Mouse (Mus musculus): ENCODE data around the gene Plod3. TPM values are rescaled to one million over a fixed set of nuclear protein-coding genes. Genes with fewer than 3 reads are reported as not detected.
A peak's percentile ranks its signal among the peaks of the same experiment; 100 is the strongest.
"Not testable (repeated sequence)": the region's sequence is repeated elsewhere in the genome, so short reads cannot be mapped to it uniquely, and the experiment has no call there.

Plod3 gene
- polyA plus RNA-seq (2012; rRNA removed), result 44.0 and 46.9 TPM in 2 replicates

DNA sequence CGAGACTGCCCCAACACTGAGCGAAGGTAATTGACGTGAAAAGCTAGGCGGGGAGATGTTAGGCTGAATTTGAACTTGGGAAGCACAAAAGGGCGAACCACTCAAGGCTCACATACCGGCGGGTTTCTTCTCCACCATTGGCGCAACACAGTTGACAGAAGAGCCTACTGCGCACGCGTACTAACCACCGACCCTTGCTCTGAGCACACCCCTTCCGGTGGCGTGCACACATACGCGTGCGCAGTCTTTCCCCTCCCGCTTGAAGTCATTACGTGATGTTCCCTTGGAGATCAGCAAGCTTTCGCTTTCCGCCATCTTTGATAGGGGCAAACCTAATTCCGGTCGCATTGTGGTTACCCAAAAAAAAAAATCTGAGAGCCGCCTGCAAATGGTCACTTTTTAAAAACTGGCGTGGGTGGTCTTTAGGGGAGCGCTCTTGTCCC is at the start of gene Plod3:
Gene Plod3 (plus strand): TSS at position 325 of the 443 bp plus-strand sequence.
- TF ChIP-seq CTCF (conservative IDR thresholded peaks at IDR 0.05; ENCODE audit: insufficient read depth, insufficient read length, low read depth, low read length) (no peak), POLR2A (IDR thresholded peaks at IDR 0.05; ENCODE audit: low read depth, low read length) (no peak)
- no peaks in the 10 kb centered on the region for H3K27me3 ChIP-seq (replicated peaks; ENCODE audit: control insufficient read depth, insufficient read depth, low read length)
- no peaks in the 10 kb centered on the region for H3K36me3 ChIP-seq (ENCODE audit: control insufficient read depth, insufficient read depth, low read length)
- peak within 1 kb of the TSS; percentile 21 for H3K27ac ChIP-seq (ENCODE audit: insufficient read depth, low read depth, low read length)
- WGBS, result under 1% methylated on average over 26 of the region's 26 CpGs
- peak; percentile 99 for DNase-seq
- peak within 1 kb of the TSS; percentile 88 for H3K4me3 ChIP-seq (ENCODE audit: insufficient read depth, low read depth, low read length)
- H3K4me1 ChIP-seq (ENCODE audit: control insufficient read depth, insufficient read depth, low read length), result peaks cover 4% of the 10 kb centered on the region; the same call in 1 of the 2 replicates

DNA sequence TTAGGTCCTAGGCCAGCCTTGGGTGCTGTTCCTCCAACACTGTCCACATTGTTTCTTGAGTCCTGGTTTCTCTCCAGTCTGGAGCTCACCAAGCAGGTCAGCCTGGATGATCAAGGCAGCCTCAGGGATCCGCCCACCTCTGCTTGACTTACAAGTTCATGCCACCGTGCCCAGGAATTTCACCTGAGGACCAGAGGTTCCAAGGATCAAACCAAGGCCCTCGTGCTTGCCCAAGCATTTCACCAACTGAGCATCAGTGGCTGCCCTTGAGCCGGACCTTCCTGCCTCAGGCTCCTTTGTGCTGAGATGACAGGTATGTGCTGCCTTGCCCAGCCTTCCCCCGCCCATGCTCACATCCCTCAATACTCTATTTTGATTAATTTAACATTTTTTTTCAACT is 49.2 kb upstream of the Plod3 start:
- peak; percentile 92 for DNase-seq
- TF ChIP-seq CTCF (conservative IDR thresholded peaks at IDR 0.05; ENCODE audit: insufficient read depth, insufficient read length, low read depth, low read length) (no peak), POLR2A (IDR thresholded peaks at IDR 0.05; ENCODE audit: low read depth, low read length) (no peak)
- 61% methylated on average over 5 of the region's 5 CpGs for WGBS

DNA sequence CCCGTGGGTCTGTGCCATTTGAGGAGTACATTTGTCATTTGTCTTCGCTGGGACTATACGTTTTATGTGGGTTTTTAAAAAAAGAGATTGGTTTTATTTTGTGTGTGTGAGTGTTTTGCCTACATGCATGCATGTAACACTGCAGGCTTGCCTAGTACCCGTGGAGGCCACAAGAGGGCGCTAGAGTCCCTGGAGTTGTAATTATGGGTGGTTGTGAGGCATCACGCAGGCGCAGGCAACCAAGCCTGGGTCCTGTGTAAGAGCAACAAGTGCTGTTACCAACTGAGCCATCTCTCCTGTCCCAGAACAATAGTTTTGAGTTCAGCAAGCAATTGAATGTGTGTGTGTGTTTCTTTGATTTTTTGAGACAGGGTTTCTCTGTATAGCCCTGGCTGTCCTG is 47.5 kb upstream of the Plod3 start:
- H3K27ac ChIP-seq (ENCODE audit: insufficient read depth, low read depth, low read length), result no peak overlapping the region
- TF ChIP-seq CTCF (conservative IDR thresholded peaks at IDR 0.05; ENCODE audit: insufficient read depth, insufficient read length, low read depth, low read length) (peak; percentile 50), POLR2A (IDR thresholded peaks at IDR 0.05; ENCODE audit: low read depth, low read length) (no peak)
- WGBS, result 73% methylated on average over 7 of the region's 7 CpGs
- no peak for DNase-seq
- H3K4me1 ChIP-seq (ENCODE audit: control insufficient read depth, insufficient read depth, low read length), result no peaks in the 10 kb centered on the region
- H3K27me3 ChIP-seq (replicated peaks; ENCODE audit: control insufficient read depth, insufficient read depth, low read length), result no peaks in the 10 kb centered on the region
- H3K36me3 ChIP-seq (ENCODE audit: control insufficient read depth, insufficient read depth, low read length), result no peaks in the 10 kb centered on the region
- H3K4me3 ChIP-seq (ENCODE audit: insufficient read depth, low read depth, low read length), result no peak overlapping the region

More for the DNA sequence above, 49.2 kb upstream of the Plod3 start:
- H3K27ac ChIP-seq (ENCODE audit: insufficient read depth, low read depth, low read length), result no peak overlapping the region
- H3K36me3 ChIP-seq (ENCODE audit: control insufficient read depth, insufficient read depth, low read length), result no peaks in the 10 kb centered on the region
- H3K4me3 ChIP-seq (ENCODE audit: insufficient read depth, low read depth, low read length), result no peak overlapping the region
- no peaks in the 10 kb centered on the region for H3K27me3 ChIP-seq (replicated peaks; ENCODE audit: control insufficient read depth, insufficient read depth, low read length)
- no peaks in the 10 kb centered on the region for H3K4me1 ChIP-seq (ENCODE audit: control insufficient read depth, insufficient read depth, low read length)

DNA sequence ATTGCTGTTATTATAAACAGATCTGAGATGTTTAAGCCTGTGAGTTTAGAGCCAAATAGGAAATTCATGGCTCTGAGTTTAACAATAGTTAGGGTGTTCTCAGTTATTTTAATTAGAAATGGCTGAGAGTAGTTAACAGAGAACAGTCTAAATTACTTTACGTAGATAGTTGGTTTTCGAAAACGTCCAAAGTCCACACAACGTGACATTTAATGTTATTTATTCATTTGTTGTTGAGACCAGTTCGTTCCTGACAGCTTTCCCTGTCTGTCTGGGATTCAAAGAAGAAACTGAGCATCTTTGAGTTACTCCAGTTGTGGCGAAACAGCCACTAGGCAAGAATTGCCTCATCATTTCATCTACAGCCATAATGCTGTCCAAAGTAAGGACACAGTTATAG is 46.8 kb upstream of the Plod3 start:
- H3K27me3 ChIP-seq (replicated peaks; ENCODE audit: control insufficient read depth, insufficient read depth, low read length); H3K36me3 ChIP-seq (ENCODE audit: control insufficient read depth, insufficient read depth, low read length); H3K4me3 ChIP-seq (ENCODE audit: insufficient read depth, low read depth, low read length); H3K4me1 ChIP-seq (ENCODE audit: control insufficient read depth, insufficient read depth, low read length); H3K27ac ChIP-seq (ENCODE audit: insufficient read depth, low read depth, low read length): not testable (repeated sequence)
- DNase-seq, result peak; percentile 61
- 65% methylated on average over 6 of the region's 6 CpGs for WGBS

DNA sequence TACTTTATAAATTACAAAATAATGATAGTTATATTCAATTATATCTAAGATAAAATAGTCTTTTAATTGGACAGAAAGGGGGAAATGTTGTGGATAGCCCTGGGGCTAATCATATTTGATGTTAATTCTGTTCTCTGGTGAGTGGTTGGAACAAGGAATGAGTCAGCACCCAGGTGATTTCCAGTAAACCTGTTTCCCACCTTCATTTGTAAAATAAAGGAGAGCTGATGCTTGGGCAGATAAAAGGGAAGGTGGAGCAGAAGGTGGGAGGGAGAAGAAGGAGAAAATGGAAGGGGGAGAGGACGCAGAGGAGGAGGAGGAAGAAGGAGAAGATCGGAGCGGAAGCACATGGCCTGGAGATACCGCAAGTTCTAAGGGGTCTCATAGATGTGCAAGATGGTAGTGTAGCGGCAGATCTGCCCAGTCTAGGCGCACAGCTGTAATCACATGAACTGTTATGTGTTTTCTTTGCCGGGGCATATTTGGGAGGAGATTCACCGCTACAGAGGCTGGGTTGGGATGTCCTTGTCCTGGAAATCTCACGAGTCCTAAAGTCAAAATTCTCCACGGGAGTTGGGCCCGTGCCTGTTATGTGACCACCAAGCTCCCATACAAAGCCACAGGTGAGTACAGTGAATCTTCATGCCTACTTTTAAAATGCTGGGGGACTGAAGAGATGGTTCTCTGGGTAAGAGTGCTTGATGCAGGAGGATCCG is 45.8 kb upstream of the Plod3 start:
- WGBS, result 89% methylated on average over 12 of the region's 12 CpGs
- Histone ChIP-seq H3K36me3 (ENCODE audit: control insufficient read depth, insufficient read depth, low read length) (no peaks in the 10 kb centered on the region), H3K27me3 (replicated peaks; ENCODE audit: control insufficient read depth, insufficient read depth, low read length) (no peaks in the 10 kb centered on the region), H3K4me1 (ENCODE audit: control insufficient read depth, insufficient read depth, low read length) (no peaks in the 10 kb centered on the region), H3K27ac (ENCODE audit: insufficient read depth, low read depth, low read length) (no peak overlapping the region), H3K4me3 (ENCODE audit: insufficient read depth, low read depth, low read length) (no peak overlapping the region)
- no peak for TF ChIP-seq CTCF (conservative IDR thresholded peaks at IDR 0.05; ENCODE audit: insufficient read depth, insufficient read length, low read depth, low read length)
- TF ChIP-seq POLR2A (IDR thresholded peaks at IDR 0.05; ENCODE audit: low read depth, low read length), result no peak
- DNase-seq, result no peak

DNA sequence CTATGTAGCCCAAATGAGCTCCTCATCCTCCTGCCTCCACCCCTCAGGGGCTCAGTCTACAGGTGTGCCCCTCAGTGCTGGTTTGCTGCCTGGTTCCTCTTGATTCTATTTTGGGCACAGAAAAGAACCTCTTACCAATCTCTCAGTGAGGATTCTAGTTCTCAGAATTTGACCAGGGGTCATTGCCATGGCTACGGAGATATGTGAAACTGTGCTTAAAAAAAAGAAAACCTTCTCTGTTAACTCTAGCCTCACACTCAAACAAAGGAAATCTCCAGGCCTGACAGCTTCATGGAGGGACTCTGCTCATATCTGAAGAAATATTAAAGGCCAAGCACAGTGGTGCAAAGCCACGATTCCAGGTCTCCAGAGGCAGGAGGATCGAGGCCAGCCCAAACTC is 44.0 kb upstream of the Plod3 start:
- no peaks in the 10 kb centered on the region for H3K27me3 ChIP-seq (replicated peaks; ENCODE audit: control insufficient read depth, insufficient read depth, low read length)
- H3K4me3 ChIP-seq (ENCODE audit: insufficient read depth, low read depth, low read length), result no peak overlapping the region
- H3K27ac ChIP-seq (ENCODE audit: insufficient read depth, low read depth, low read length), result no peak overlapping the region
- 61% methylated on average over 3 of the region's 3 CpGs for WGBS
- DNase-seq, result peak; percentile 45
- no peak for TF ChIP-seq POLR2A (IDR thresholded peaks at IDR 0.05; ENCODE audit: low read depth, low read length)
- no peak for TF ChIP-seq CTCF (conservative IDR thresholded peaks at IDR 0.05; ENCODE audit: insufficient read depth, insufficient read length, low read depth, low read length)
- no peaks in the 10 kb centered on the region for H3K36me3 ChIP-seq (ENCODE audit: control insufficient read depth, insufficient read depth, low read length)
- no peaks in the 10 kb centered on the region for H3K4me1 ChIP-seq (ENCODE audit: control insufficient read depth, insufficient read depth, low read length)

DNA sequence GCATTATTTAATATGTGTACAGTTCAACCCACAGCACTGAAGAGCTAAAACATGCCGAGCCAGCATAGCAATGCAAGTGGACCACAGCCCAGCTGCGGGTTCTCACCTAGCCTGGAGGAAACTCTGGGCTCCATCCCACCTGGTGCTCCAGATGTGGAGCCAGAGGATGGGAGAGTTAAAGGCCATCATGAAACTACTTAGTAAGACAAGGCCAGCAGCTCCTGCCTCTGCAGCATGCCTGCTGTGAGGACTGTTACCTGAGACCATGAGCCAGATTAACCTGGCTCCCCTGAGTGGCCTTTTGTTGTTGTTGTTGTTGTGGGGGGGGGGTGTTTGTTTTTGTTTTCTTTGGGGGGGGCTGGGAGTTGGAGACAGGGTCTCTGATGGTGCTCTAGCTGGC is 43.4 kb upstream of the Plod3 start:
- 85% methylated on average over 2 of the region's 2 CpGs for whole genome bisulfite sequencing
- H3K4me3 ChIP-seq (ENCODE audit: insufficient read depth, low read depth, low read length), result no peak overlapping the region
- no peak for TF ChIP-seq CTCF (conservative IDR thresholded peaks at IDR 0.05; ENCODE audit: insufficient read depth, insufficient read length, low read depth, low read length)
- no peak for TF ChIP-seq POLR2A (IDR thresholded peaks at IDR 0.05; ENCODE audit: low read depth, low read length)
- H3K27ac ChIP-seq (ENCODE audit: insufficient read depth, low read depth, low read length), result no peak overlapping the region
- no peaks in the 10 kb centered on the region for H3K36me3 ChIP-seq (ENCODE audit: control insufficient read depth, insufficient read depth, low read length)
- H3K4me1 ChIP-seq (ENCODE audit: control insufficient read depth, insufficient read depth, low read length), result no peaks in the 10 kb centered on the region
- H3K27me3 ChIP-seq (replicated peaks; ENCODE audit: control insufficient read depth, insufficient read depth, low read length), result no peaks in the 10 kb centered on the region
- DNase-seq, result no peak

All from kidney, adult 2 months (tissue).